Mouse (Mus musculus): ENCODE data around the gene Rab35. TPM values are rescaled to one million over a fixed set of nuclear protein-coding genes. Genes with fewer than 3 reads are reported as not detected.

Gene Rab35
- polyA plus RNA-seq, 1 experiment from 2014 or later = 16.7 TPM

GRCm38 (mm10) chr5:115651821-115652220, 20.1 kb downstream of the Rab35 start:
- Histone ChIP-seq H3K4me2 (peak overlapping the region; percentile 72; the same call in 1 of the 2 replicates), H3K4me3 (replicated peaks) (no peak overlapping the region; the same call in 1 of the 2 replicates), H3K9ac (peak overlapping the region; percentile 58; the same call in 1 of the 2 replicates), H3K27ac (no peak overlapping the region), H3K27me3 (0 out of 2 replicates have a peak, but pooled peaks cover 3% of the 10 kb centered on the region), H3K36me3 (replicated peaks) (peaks cover 20% of the 10 kb centered on the region), H3K4me1 (peaks cover 14% of the 10 kb centered on the region), H3K9me3 (no peaks in the 10 kb centered on the region)
- ATAC-seq (ENCODE audit: low FRiP score) = no peak
- WGBS = 90% methylated on average over 10 of the region's 10 CpGs

- H3K4me1 ChIP-seq = peaks cover 14% of the 10 kb centered on the region
- peak overlapping the region; percentile 72 for H3K4me2 ChIP-seq
- H3K9me3 ChIP-seq = no peaks in the 10 kb centered on the region
- peak; percentile 100 for ATAC-seq (ENCODE audit: low FRiP score)
- WGBS = 3% methylated on average over 35 of the region's 35 CpGs
- H3K4me3 ChIP-seq (replicated peaks) = peak overlapping the region; percentile 43
- peak overlapping the region; percentile 80 for H3K27ac ChIP-seq
- H3K27me3 ChIP-seq = 0 out of 2 replicates have a peak, but pooled peaks cover 3% of the 10 kb centered on the region
- H3K36me3 ChIP-seq (replicated peaks) = peaks cover 11% of the 10 kb centered on the region; the same call in 1 of the 2 replicates
- H3K9ac ChIP-seq = peak overlapping the region; percentile 58
Observed at GRCm38 (mm10) chr5:115652681-115653575, 21.2 kb downstream of the Rab35 start.

- 91% methylated on average over 12 of the region's 12 CpGs for WGBS
- H3K36me3 ChIP-seq (replicated peaks) = peaks cover 3% of the 10 kb centered on the region; the same call in 1 of the 2 replicates
- H3K4me3 ChIP-seq (replicated peaks) = no peak overlapping the region
- no peak overlapping the region for H3K9ac ChIP-seq
- H3K27ac ChIP-seq = no peak overlapping the region
- no peak for ATAC-seq (ENCODE audit: low FRiP score)
- H3K4me1 ChIP-seq = peaks cover 14% of the 10 kb centered on the region
- H3K9me3 ChIP-seq = no peaks in the 10 kb centered on the region
- H3K4me2 ChIP-seq = no peak overlapping the region
- 0 out of 2 replicates have a peak, but pooled peaks cover 3% of the 10 kb centered on the region for H3K27me3 ChIP-seq
Observed at GRCm38 (mm10) chr5:115653776-115654175, 22.1 kb downstream of the Rab35 start.

- H3K4me3 ChIP-seq (replicated peaks) = no peak overlapping the region
- no peak overlapping the region for H3K4me2 ChIP-seq
- H3K27me3 ChIP-seq = 0 out of 2 replicates have a peak, but pooled peaks cover 3% of the 10 kb centered on the region
- 83% methylated on average over 6 of the region's 6 CpGs for WGBS
- no peak overlapping the region for H3K9ac ChIP-seq
- no peak overlapping the region for H3K27ac ChIP-seq
- peaks cover 11% of the 10 kb centered on the region for H3K4me1 ChIP-seq
- no peaks in the 10 kb centered on the region for H3K36me3 ChIP-seq (replicated peaks)
- no peaks in the 10 kb centered on the region for H3K9me3 ChIP-seq
- no peak for ATAC-seq (ENCODE audit: low FRiP score)
Observed at GRCm38 (mm10) chr5:115656677-115657076, 25.0 kb downstream of the Rab35 start.

GRCm38 (mm10) chr5:115657234-115657633, 25.5 kb downstream of the Rab35 start:
- WGBS = 68% methylated on average over 1 of the region's 1 CpGs
- Histone ChIP-seq H3K4me3 (replicated peaks) (no peak overlapping the region), H3K9me3 (no peaks in the 10 kb centered on the region), H3K36me3 (replicated peaks) (no peaks in the 10 kb centered on the region), H3K9ac (no peak overlapping the region), H3K4me1 (peaks cover 6% of the 10 kb centered on the region), H3K4me2 (no peak overlapping the region), H3K27me3 (0 out of 2 replicates have a peak, but pooled peaks cover 3% of the 10 kb centered on the region), H3K27ac (no peak overlapping the region)
- no peak for ATAC-seq (ENCODE audit: low FRiP score)

GRCm38 (mm10) chr5:115658352-115658751, 26.6 kb downstream of the Rab35 start:
- Histone ChIP-seq H3K36me3 (replicated peaks) (no peaks in the 10 kb centered on the region), H3K4me2 (no peak overlapping the region), H3K9ac (no peak overlapping the region), H3K9me3 (no peaks in the 10 kb centered on the region), H3K27ac (no peak overlapping the region), H3K4me3 (replicated peaks) (no peak overlapping the region), H3K27me3 (0 out of 2 replicates have a peak, but pooled peaks cover 3% of the 10 kb centered on the region), H3K4me1 (no peaks in the 10 kb centered on the region)
- 87% methylated on average over 6 of the region's 6 CpGs for WGBS
- no peak for ATAC-seq (ENCODE audit: low FRiP score)

- no peak overlapping the region for H3K4me3 ChIP-seq (replicated peaks)
- no peaks in the 10 kb centered on the region for H3K9me3 ChIP-seq
- peaks cover 10% of the 10 kb centered on the region for H3K4me1 ChIP-seq
- WGBS = 88% methylated on average over 22 of the region's 22 CpGs
- no peak for ATAC-seq (ENCODE audit: low FRiP score)
- H3K9ac ChIP-seq = no peak overlapping the region
- no peak overlapping the region for H3K27ac ChIP-seq
- H3K36me3 ChIP-seq (replicated peaks) = no peaks in the 10 kb centered on the region; the same call in 1 of the 2 replicates
- H3K4me2 ChIP-seq = no peak overlapping the region
- H3K27me3 ChIP-seq = no peaks in the 10 kb centered on the region
Observed at GRCm38 (mm10) chr5:115662658-115663057, 30.9 kb downstream of the Rab35 start.

GRCm38 (mm10) chr5:115666366-115667065, 34.8 kb downstream of the Rab35 start:
- Histone ChIP-seq H3K9me3 (no peaks in the 10 kb centered on the region), H3K4me2 (no peak overlapping the region), H3K27ac (no peak overlapping the region), H3K9ac (no peak overlapping the region), H3K27me3 (peaks cover 7% of the 10 kb centered on the region; the same call in 1 of the 2 replicates), H3K36me3 (replicated peaks) (no peaks in the 10 kb centered on the region; the same call in 1 of the 2 replicates), H3K4me3 (replicated peaks) (no peak overlapping the region), H3K4me1 (peaks cover 16% of the 10 kb centered on the region)
- ATAC-seq (ENCODE audit: low FRiP score) = no peak
- 58% methylated on average over 8 of the region's 8 CpGs for WGBS

- Histone ChIP-seq H3K9ac (no peak overlapping the region), H3K4me1 (peaks cover 16% of the 10 kb centered on the region), H3K4me2 (no peak overlapping the region), H3K27ac (no peak overlapping the region), H3K4me3 (replicated peaks) (no peak overlapping the region), H3K27me3 (peaks cover 7% of the 10 kb centered on the region; the same call in 1 of the 2 replicates), H3K9me3 (no peaks in the 10 kb centered on the region), H3K36me3 (replicated peaks) (no peaks in the 10 kb centered on the region; the same call in 1 of the 2 replicates)
- WGBS = 74% methylated on average over 8 of the region's 8 CpGs
- ATAC-seq (ENCODE audit: low FRiP score) = no peak
Observed at GRCm38 (mm10) chr5:115667210-115667609, 35.5 kb downstream of the Rab35 start.

GRCm38 (mm10) chr5:115667894-115668293, 36.2 kb downstream of the Rab35 start:
- no peak for ATAC-seq (ENCODE audit: low FRiP score)
- H3K4me2 ChIP-seq = no peak overlapping the region
- H3K4me3 ChIP-seq (replicated peaks) = no peak overlapping the region
- H3K36me3 ChIP-seq (replicated peaks) = no peaks in the 10 kb centered on the region; the same call in 1 of the 2 replicates
- peaks cover 7% of the 10 kb centered on the region; the same call in 1 of the 2 replicates for H3K27me3 ChIP-seq
- H3K4me1 ChIP-seq = peaks cover 16% of the 10 kb centered on the region
- 8% methylated on average over 7 of the region's 7 CpGs for WGBS
- H3K9ac ChIP-seq = no peak overlapping the region
- H3K9me3 ChIP-seq = no peaks in the 10 kb centered on the region
- no peak overlapping the region for H3K27ac ChIP-seq

- H3K4me1 ChIP-seq = peaks cover 16% of the 10 kb centered on the region
- no peak for ATAC-seq (ENCODE audit: low FRiP score)
- no peak overlapping the region for H3K27ac ChIP-seq
Observed at GRCm38 (mm10) chr5:115668986-115669385, 37.3 kb downstream of the Rab35 start.

GRCm38 (mm10) chr5:115669974-115670373, 38.3 kb downstream of the Rab35 start:
- 88% methylated on average over 11 of the region's 11 CpGs for WGBS
- no peak overlapping the region for H3K9ac ChIP-seq
- no peak for ATAC-seq (ENCODE audit: low FRiP score)
- peaks cover 7% of the 10 kb centered on the region; the same call in 1 of the 2 replicates for H3K27me3 ChIP-seq
- no peaks in the 10 kb centered on the region for H3K9me3 ChIP-seq
- peaks cover 16% of the 10 kb centered on the region for H3K4me1 ChIP-seq
- no peak overlapping the region for H3K4me3 ChIP-seq (replicated peaks)
- H3K27ac ChIP-seq = no peak overlapping the region
- H3K36me3 ChIP-seq (replicated peaks) = no peaks in the 10 kb centered on the region; the same call in 1 of the 2 replicates
- H3K4me2 ChIP-seq = no peak overlapping the region

More at GRCm38 (mm10) chr5:115668986-115669385, 37.3 kb downstream of the Rab35 start:
- H3K36me3 ChIP-seq (replicated peaks) = no peaks in the 10 kb centered on the region; the same call in 1 of the 2 replicates
- H3K4me2 ChIP-seq = no peak overlapping the region
- H3K9ac ChIP-seq = no peak overlapping the region
- H3K9me3 ChIP-seq = no peaks in the 10 kb centered on the region
- no peak overlapping the region for H3K4me3 ChIP-seq (replicated peaks)
- 84% methylated on average over 12 of the region's 12 CpGs for WGBS
- H3K27me3 ChIP-seq = peaks cover 7% of the 10 kb centered on the region; the same call in 1 of the 2 replicates
